Comparison of ENCODE assay signal across 27 mouse cellular contexts in the genomic region with DNA sequence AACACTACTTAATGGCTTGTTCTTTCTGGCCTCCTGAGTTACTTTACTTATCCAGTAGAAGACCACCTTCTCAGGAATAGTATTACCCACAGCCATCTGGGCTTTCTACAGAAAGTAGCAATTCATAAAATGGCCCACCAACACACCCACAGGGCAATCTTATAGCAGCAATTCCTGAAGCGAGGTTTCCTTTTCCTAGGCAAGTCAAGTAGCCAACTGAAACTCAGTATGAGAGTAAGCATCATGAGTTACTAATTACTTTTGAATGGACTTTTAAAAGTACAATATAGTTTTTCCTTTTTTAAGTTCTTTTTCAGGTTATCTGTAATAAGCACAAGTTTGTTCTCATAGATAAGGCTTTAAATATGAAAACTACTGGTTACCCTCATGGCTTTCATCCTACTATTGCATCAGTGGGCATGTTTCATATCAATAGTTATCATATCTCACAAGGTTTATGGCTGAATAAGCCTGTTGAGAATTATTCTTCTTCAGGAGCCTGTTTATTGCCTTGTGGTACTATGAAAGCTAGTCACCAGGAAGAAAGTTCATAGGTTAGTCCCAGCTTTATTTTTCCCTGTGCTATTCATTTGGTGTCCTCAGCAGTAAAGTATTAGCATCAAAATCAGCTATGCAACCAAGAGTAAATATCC. TPM values are rescaled to one million over a fixed set of nuclear protein-coding genes. Genes with fewer than 3 reads are reported as not detected.
DNase-seq lines count a peak whose midpoint lies in the region; ATAC-seq and TF ChIP-seq lines count a peak whose summit lies in the region.
"Had no signal": no experiment of that assay in that cellular context is flagged by ENCODE, and none has a peak within 500 bp of the region (broad histone marks: within the 10 kb centered on the region; RNA-seq: fewer than 3 reads in every experiment).

No protein-coding gene starts in this region.

- TF ChIP-seq CTCF in intestine, postnatal 0 days (IDR thresholded peaks at IDR 0.05; ENCODE audit: low read depth) = no peak

- 77% methylated on average over 1 of the region's 1 CpGs for WGBS in intestine, embryonic 15.5 days
- 93% methylated on average over 1 of the region's 1 CpGs for WGBS in intestine, embryonic 16.5 days
- WGBS in intestine, postnatal 0 days = 37% methylated on average over 1 of the region's 1 CpGs

- H3K27me3 ChIP-seq in intestine, embryonic 15.5 days (replicated peaks) = no peaks in the 10 kb centered on the region
- H3K27me3 ChIP-seq in intestine, embryonic 16.5 days (replicated peaks; ENCODE audit: control insufficient read depth, insufficient read depth, low read length) = no peaks in the 10 kb centered on the region
- no peaks in the 10 kb centered on the region for H3K27me3 ChIP-seq in intestine, postnatal 0 days (replicated peaks; ENCODE audit: control insufficient read depth, insufficient read depth, low read length)
- H3K27me3 ChIP-seq: CH12.LX had no signal

- H3K36me3 ChIP-seq in intestine, embryonic 15.5 days = no peaks in the 10 kb centered on the region
- H3K36me3 ChIP-seq in intestine, embryonic 16.5 days (ENCODE audit: control insufficient read depth, insufficient read depth, low read length) = no peaks in the 10 kb centered on the region
- no peaks in the 10 kb centered on the region for H3K36me3 ChIP-seq in intestine, postnatal 0 days (ENCODE audit: control insufficient read depth, insufficient read depth)
- H3K36me3 ChIP-seq: G1E had no signal

- no peak overlapping the region for H3K4me2 ChIP-seq in intestine, embryonic 15.5 days (replicated peaks)
- no peak overlapping the region for H3K4me2 ChIP-seq in intestine, embryonic 16.5 days (ENCODE audit: low read depth, low read length)
- no peak overlapping the region for H3K4me2 ChIP-seq in intestine, postnatal 0 days (replicated peaks; ENCODE audit: low read depth)

- peak; percentile 82 for ATAC-seq in intestine, embryonic 15.5 days
- ATAC-seq in intestine, embryonic 16.5 days = peak; percentile 91
- peak; percentile 63; the same call in 1 of the 2 replicates for ATAC-seq in intestine, postnatal 0 days
- ATAC-seq: activated CD4-positive, CD25-positive, alpha-beta regulatory T cell, adult 4 months; CD4-positive, CD25-positive, alpha-beta regulatory T cell, adult 4 months; Patski had no signal

- H3K9me3 ChIP-seq in intestine, embryonic 15.5 days = no peaks in the 10 kb centered on the region
- no peaks in the 10 kb centered on the region for H3K9me3 ChIP-seq in intestine, embryonic 16.5 days (ENCODE audit: control insufficient read depth, low read length)
- H3K9me3 ChIP-seq in intestine, postnatal 0 days (ENCODE audit: control insufficient read depth) = no peaks in the 10 kb centered on the region
- H3K9me3 ChIP-seq: G1E had no signal

- H3K4me1 ChIP-seq in intestine, embryonic 15.5 days (replicated peaks) = no peaks in the 10 kb centered on the region
- H3K4me1 ChIP-seq in intestine, embryonic 16.5 days (ENCODE audit: control insufficient read depth, insufficient read depth, low read length) = no peaks in the 10 kb centered on the region
- H3K4me1 ChIP-seq in intestine, postnatal 0 days (replicated peaks; ENCODE audit: control insufficient read depth, insufficient read depth, low read length) = no peaks in the 10 kb centered on the region

- no peak overlapping the region for H3K9ac ChIP-seq in intestine, embryonic 15.5 days
- no peak overlapping the region for H3K9ac ChIP-seq in intestine, embryonic 16.5 days (ENCODE audit: low read depth, low read length)
- no peak overlapping the region for H3K9ac ChIP-seq in intestine, postnatal 0 days (ENCODE audit: low read depth, low read length)

- no peak for DNase-seq in gastrocnemius, postnatal 4 days (ENCODE audit: low spot score in 2 of 2)
- no peak for DNase-seq in spleen, adult 12 weeks (ENCODE audit: low spot score)
- DNase-seq in lung, postnatal 36 days = no peak
- DNase-seq: adrenal gland, adult 2 months; adrenal gland, adult 8-10 months; adrenal gland, postnatal 10 days; adrenal gland, postnatal 14 days; adrenal gland, postnatal 25 days; adrenal gland, postnatal 36 days; B cell, adult 2 months; cerebellum, adult 11 months; cerebellum, adult 11-12 months; cerebellum, adult 18-20 months had no signal

- H3K27ac ChIP-seq in intestine, embryonic 15.5 days = no peak overlapping the region
- H3K27ac ChIP-seq in intestine, embryonic 16.5 days (ENCODE audit: low read length) = no peak overlapping the region
- H3K27ac ChIP-seq in intestine, postnatal 0 days (ENCODE audit: low read depth, low read length) = no peak overlapping the region

- H3K4me3 ChIP-seq in intestine, embryonic 15.5 days (replicated peaks) = no peak overlapping the region
- H3K4me3 ChIP-seq in intestine, embryonic 16.5 days (ENCODE audit: low read length) = no peak overlapping the region
- no peak overlapping the region for H3K4me3 ChIP-seq in intestine, postnatal 0 days (ENCODE audit: low read depth, low read length)

RNA-seq across cellular contexts. Expression of gene Actrt1, which starts 2.8 kb away (rescaled TPM):
- not detected in 2 replicates for polyA plus RNA-seq in intestine, embryonic 15.5 days (2015; fragmentation: Nextera tagmentation; extraction: Ambion mirVana)
- polyA plus RNA-seq in intestine, embryonic 16.5 days (2015; fragmentation: Nextera tagmentation; extraction: Ambion mirVana) = not detected in 2 replicates
- polyA plus RNA-seq in intestine, postnatal 0 days (2015; fragmentation: Nextera tagmentation; extraction: Ambion mirVana) = not detected in 2 replicates
- not detected for total RNA-seq in gastrocnemius, postnatal 4 days (2021)
- total RNA-seq: adrenal gland, adult 18-20 months; adrenal gland, adult 2 months; adrenal gland, adult 8-10 months; adrenal gland, postnatal 10 days; adrenal gland, postnatal 14 days; adrenal gland, postnatal 25 days; adrenal gland, postnatal 36 days; adrenal gland, postnatal 4 days; CH12.LX; ES-E14; MEL had no signal
- polyA plus RNA-seq: activated CD4-positive, CD25-positive, alpha-beta regulatory T cell, adult 4 months; adrenal gland, adult 2 months; brain, embryonic 14.5 days; C2C12; CD4-positive, CD25-positive, alpha-beta regulatory T cell, adult 4 months; G1E; Patski had no signal
